Mouse (Mus musculus): ENCODE data around the gene Arl6ip1. TPM values are rescaled to one million over a fixed set of nuclear protein-coding genes. Genes with fewer than 3 reads are reported as not detected.

Arl6ip1 gene
- polyA plus RNA-seq, 1 experiment from 2014 or later: 500 TPM

DNA sequence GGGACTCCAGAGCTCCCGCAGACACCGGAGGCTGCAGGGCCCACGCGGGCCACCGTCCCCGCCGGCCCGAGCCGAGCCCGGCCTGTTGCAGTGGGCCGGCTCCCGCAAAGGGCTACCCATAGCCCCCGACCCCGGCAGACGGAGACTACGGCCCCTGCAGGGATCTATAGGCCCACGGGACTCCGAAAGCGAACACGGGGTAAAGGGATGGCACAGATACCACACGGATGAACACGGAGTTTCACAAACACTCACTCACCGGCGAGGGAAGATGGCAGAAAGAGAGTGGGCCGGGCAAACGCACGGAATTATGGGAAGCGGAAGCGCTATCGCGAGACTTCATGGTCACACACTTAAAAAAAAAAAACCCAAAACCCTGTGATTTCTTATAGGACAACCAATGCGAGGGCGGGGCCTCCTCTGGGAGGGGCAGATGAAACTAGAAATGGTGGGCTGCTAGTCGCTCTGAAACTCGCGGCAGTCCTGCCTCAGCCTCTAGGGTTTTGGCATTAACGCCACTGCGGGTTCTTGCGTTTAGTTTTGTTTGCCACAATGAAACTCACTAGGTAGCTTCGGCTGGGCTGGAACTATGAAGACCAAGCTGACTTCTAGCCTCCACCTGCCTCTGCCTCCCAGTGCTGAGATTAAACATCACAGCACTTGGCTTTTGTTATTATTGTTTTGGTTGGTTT is 13.4 kb downstream of the Arl6ip1 start, which contains the start of gene Rps15a:
TSS of gene Rps15a (minus strand) at position 312 of the 692 bp plus-strand sequence.
- Histone ChIP-seq H3K9me3 (no peaks in the 10 kb centered on the region), H3K27ac (peak within 1 kb of the TSS; percentile 89), H3K4me3 (peak within 1 kb of the TSS; percentile 87), H3K27me3 (no peaks in the 10 kb centered on the region), H3K36me3 (peaks cover 67% of the 10 kb centered on the region), H3K4me2 (peak within 1 kb of the TSS; percentile 62), H3K4me1 (peaks cover 48% of the 10 kb centered on the region), H3K9ac (peak within 1 kb of the TSS; percentile 99)
- WGBS: under 1% methylated on average over 40 of the region's 40 CpGs
- peak; percentile 75 for ATAC-seq (ENCODE audit: borderline replicate concordance, extremely low read depth, low FRiP score, low TSS enrichment)

DNA sequence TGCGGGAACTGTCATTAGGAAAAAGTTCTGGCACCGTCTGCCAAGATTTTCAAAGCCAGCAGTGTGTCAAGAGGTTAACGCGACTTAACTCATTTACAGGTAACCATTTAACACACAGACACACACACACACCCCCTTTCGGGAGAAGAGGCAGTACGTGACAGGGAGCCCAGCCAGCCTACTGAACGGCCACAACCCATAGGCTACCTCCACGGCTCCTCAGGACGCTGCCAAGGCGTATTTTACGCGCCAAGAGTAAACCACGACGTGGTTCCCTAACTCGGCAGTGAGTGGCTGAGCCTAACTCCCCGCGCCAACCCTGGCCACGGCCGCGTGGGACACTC is 14.0 kb downstream of the Arl6ip1 start:
- Histone ChIP-seq H3K9ac (peak overlapping the region; percentile 99), H3K9me3 (no peaks in the 10 kb centered on the region), H3K4me1 (peaks cover 53% of the 10 kb centered on the region), H3K27ac (peak overlapping the region; percentile 89), H3K4me3 (peak overlapping the region; percentile 87), H3K27me3 (no peaks in the 10 kb centered on the region), H3K4me2 (peak overlapping the region; percentile 62), H3K36me3 (peaks cover 65% of the 10 kb centered on the region)
- ATAC-seq (ENCODE audit: borderline replicate concordance, extremely low read depth, low FRiP score, low TSS enrichment): peak; percentile 36
- WGBS: under 1% methylated on average over 20 of the region's 20 CpGs

DNA sequence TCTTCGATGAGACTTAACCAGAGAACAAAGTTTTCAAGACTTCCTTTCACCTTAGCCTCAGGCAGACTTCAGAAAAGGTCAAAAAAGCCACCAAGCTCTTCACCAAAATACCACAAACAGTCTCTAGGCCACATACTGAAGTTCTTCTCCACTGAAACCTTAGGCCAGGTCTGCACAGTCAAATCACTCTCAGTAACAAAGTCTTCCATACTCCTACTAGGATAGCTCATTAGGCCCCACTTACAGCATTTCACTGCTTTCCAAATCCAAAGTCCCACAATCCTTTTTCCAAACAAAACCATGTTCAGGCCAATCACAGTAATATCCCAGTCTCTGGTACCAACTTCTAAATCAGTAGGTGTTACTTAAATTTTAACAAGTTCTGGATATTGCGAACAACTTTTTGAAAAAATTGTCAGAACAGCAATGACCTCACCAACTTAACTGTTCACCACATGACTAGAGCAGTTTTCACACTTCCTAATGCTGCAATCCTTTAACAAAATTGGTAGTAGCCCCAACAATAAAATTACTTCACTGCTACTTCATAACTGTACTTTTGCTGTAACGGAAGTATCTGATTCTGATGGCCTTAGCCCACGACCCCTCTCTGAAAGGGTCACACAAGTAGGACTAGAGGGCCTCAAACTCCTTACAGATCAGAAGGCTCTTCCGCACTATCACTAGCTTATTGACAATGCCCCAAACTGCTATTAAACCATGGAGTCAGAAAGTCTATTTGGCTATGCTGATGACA is 15.7 kb downstream of the Arl6ip1 start:
- Histone ChIP-seq H3K36me3 (peaks cover 67% of the 10 kb centered on the region), H3K27me3 (no peaks in the 10 kb centered on the region), H3K27ac (no peak overlapping the region), H3K4me3 (peak overlapping the region; percentile 87), H3K9me3 (no peaks in the 10 kb centered on the region), H3K9ac (0 out of 2 replicates have a peak overlapping the region, but pooled peaks have one; percentile 99), H3K4me2 (peak overlapping the region; percentile 62), H3K4me1 (peaks cover 43% of the 10 kb centered on the region)
- ATAC-seq (ENCODE audit: borderline replicate concordance, extremely low read depth, low FRiP score, low TSS enrichment): no peak
- 54% methylated on average over 5 of the region's 5 CpGs for WGBS

DNA sequence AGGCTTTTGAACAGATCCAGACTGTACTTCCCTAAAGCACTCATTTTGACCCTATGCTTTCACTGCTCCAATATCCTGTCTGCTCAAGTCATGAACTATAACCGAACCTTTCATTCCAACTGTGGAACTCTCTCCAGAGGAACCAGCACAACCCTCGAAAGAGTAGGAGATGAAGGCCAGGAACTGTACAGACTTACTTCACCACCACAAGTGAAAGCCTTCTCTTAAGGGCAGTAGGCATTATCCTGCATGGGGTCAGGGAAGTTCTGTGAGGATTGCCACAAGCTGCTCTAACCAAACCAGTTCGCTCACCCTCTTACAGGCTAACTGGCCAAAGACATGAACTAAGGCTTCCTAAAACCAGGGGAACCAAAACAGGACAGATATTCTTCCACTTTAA is 18.3 kb downstream of the Arl6ip1 start:
- 68% methylated on average over 3 of the region's 3 CpGs for WGBS
- Histone ChIP-seq H3K9ac (no peak overlapping the region), H3K4me1 (peaks cover 43% of the 10 kb centered on the region), H3K4me3 (no peak overlapping the region), H3K27ac (no peak overlapping the region), H3K27me3 (no peaks in the 10 kb centered on the region), H3K36me3 (peaks cover 82% of the 10 kb centered on the region), H3K4me2 (peak overlapping the region; percentile 62), H3K9me3 (no peaks in the 10 kb centered on the region)
- no peak for ATAC-seq (ENCODE audit: borderline replicate concordance, extremely low read depth, low FRiP score, low TSS enrichment)

DNA sequence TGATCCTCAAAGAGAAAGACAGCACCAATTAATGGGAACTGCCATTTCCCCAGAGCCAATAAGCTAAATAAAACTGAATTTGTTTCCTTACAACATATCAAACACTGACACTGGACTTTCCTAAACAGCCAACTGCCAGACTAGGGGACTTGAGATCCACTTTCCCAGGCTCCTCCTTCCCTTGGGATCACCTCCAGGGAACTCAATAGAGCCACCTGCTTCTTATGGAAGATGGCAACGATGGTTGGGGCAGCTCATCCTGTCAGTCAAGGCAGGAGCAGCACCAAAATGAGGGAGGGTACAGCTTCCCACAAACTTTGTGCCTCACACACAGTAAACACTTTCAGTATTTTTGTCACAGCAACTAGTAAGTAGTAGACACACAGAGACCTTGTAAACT is 21.8 kb downstream of the Arl6ip1 start:
- 67% methylated on average over 1 of the region's 1 CpGs for WGBS
- no peaks in the 10 kb centered on the region for H3K9me3 ChIP-seq
- no peak overlapping the region for H3K4me3 ChIP-seq
- peaks cover 22% of the 10 kb centered on the region for H3K4me1 ChIP-seq
- no peak overlapping the region for H3K27ac ChIP-seq
- ATAC-seq (ENCODE audit: borderline replicate concordance, extremely low read depth, low FRiP score, low TSS enrichment): no peak
- peaks cover 85% of the 10 kb centered on the region for H3K36me3 ChIP-seq
- no peak overlapping the region for H3K9ac ChIP-seq
- no peak overlapping the region for H3K4me2 ChIP-seq
- H3K27me3 ChIP-seq: no peaks in the 10 kb centered on the region

DNA sequence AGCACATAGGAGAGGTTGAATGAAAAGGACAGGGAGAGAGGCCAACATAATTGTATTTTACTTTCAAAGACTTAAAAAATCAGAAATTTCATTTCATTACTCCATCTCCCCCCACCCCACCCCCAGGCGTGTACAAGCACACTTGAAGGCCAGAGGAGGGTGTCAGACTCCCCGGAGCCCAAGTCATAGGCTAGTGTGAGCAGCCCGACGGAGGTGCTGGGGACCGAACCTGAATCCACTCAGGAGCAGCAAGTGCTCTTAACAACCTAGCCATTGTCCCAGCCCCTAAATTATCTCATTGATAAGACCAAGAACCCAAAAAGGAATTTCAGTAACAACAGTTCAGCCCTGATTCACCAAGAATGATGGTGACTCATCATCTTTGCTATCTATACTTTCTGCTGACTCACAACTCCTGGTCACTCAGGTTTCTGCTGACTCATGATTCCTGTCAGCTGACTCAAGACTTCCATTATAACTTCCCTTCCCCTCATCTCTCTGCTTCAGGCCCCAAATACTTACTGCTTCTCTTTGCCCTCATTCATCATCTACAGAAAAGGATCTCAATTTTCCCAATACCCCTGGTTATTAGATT is 24.9 kb downstream of the Arl6ip1 start:
- H3K27ac ChIP-seq: no peak overlapping the region
- no peaks in the 10 kb centered on the region for H3K4me1 ChIP-seq
- peaks cover 55% of the 10 kb centered on the region for H3K36me3 ChIP-seq
- H3K9ac ChIP-seq: no peak overlapping the region
- 57% methylated on average over 5 of the region's 5 CpGs for WGBS
- no peak for ATAC-seq (ENCODE audit: borderline replicate concordance, extremely low read depth, low FRiP score, low TSS enrichment)
- no peak overlapping the region for H3K4me2 ChIP-seq
- H3K27me3 ChIP-seq: no peaks in the 10 kb centered on the region
- no peak overlapping the region for H3K4me3 ChIP-seq
- no peaks in the 10 kb centered on the region for H3K9me3 ChIP-seq

DNA sequence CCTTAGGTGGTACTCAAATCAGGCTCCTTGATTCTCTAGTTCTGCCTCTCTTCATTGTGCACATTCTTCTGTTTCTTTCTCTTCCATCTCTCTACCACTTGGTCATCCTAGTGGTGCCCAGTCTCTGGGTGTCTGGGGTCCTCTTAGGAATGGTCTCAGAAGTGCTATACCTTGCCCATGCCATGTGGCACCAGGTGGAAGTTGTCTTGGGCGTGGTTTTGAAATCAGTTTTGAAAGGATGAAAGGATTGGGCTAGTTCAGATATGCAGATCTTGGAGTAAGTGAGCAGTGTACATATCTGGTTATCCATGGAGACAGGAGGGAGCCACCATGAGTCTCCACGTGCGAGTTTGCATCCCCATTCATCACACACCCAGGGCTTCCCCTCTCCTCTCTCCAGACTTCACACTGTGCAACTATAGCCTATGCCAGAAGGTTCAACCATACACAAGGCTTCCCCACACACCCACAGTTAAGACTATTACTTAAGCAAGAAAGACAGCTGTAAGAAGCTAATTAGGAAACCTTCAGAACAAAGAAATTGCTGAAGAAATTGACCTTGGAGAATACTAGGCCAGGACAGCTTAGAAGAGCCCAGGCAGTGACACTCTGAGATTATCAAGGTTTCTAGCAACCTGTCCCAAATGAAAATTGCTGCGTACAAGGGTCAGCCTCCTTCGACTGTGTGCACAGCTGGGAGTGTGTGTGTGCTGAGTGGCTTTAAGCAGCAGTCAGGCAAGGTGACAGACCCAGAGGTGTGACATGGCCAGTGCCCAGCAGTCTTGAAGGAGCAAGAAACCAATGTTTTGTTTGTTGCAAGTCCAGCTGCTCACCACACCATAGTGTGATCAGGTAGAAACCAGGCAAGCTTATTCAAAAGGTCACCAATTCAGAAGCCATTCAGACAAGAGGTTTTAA is 25.7 kb downstream of the Arl6ip1 start:
- Histone ChIP-seq H3K27me3 (no peaks in the 10 kb centered on the region), H3K36me3 (peaks cover 47% of the 10 kb centered on the region), H3K27ac (no peak overlapping the region), H3K9ac (no peak overlapping the region), H3K4me3 (no peak overlapping the region), H3K9me3 (no peaks in the 10 kb centered on the region), H3K4me1 (no peaks in the 10 kb centered on the region), H3K4me2 (no peak overlapping the region)
- WGBS: 30% methylated on average over 5 of the region's 5 CpGs
- ATAC-seq (ENCODE audit: borderline replicate concordance, extremely low read depth, low FRiP score, low TSS enrichment): peak; percentile 15

DNA sequence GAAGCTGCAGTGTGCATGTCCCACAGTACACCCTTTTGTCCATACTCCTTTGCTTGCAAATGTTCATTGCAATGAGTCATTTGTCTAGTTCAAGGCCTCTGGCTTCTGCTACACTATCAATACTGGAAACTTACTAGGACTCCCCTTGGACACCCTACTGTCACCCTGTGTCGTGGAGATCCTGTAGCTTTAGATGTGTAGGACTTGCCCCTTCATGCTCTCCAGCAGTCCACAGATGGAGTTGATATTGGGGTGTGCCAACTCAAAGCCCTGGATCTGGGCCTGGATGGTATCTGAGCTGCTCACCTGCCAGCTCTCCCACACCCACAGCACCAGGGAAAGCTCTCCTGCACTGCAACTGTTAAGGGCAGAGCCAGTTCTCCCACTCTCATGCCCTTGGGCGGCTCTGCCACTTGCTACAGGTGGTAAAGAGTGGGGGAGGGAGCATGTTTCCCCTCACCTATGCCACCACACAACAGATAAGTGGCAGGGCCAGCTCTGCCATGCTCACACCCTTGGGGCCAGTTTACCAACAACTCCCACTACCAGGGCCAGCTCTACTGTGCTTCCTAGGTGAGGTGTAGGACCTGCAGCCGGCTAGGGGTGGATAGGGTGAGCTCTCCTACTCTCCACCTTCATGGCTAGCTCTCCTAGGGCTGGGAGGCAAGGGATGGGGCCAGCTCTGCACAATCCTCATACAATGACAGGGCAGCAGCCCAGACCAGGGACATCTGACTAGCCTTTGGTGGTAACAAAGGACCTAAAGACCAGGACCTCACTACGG is 26.6 kb downstream of the Arl6ip1 start:
- H3K9ac ChIP-seq: no peak overlapping the region
- ATAC-seq (ENCODE audit: borderline replicate concordance, extremely low read depth, low FRiP score, low TSS enrichment): peak; percentile 33; the same call in 1 of the 2 replicates
- no peaks in the 10 kb centered on the region for H3K9me3 ChIP-seq
- H3K4me3 ChIP-seq: no peak overlapping the region
- H3K27ac ChIP-seq: no peak overlapping the region
- H3K4me1 ChIP-seq: no peaks in the 10 kb centered on the region
- WGBS: 23% methylated on average over 4 of the region's 4 CpGs
- peaks cover 38% of the 10 kb centered on the region for H3K36me3 ChIP-seq
- no peak overlapping the region for H3K4me2 ChIP-seq
- H3K27me3 ChIP-seq: no peaks in the 10 kb centered on the region

DNA sequence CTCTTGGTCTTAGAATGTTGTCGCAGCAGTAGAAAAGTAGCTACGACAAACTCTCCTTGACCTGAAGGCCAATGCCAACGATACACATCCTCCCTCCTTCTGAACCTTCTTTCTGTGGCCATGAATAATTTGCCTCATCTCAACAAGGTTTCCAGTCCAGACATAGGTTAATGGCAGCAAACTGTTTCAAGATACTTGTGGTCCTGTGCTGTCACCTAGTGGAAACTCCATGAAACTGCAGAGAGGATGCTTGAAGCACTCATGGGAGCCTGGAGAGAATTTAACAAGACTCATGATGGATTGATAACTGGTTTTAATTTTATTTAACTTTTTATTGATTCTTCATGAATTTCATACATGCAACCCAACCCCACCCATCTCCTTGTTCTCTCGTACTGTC is 27.2 kb downstream of the Arl6ip1 start:
- Histone ChIP-seq H3K9me3 (no peaks in the 10 kb centered on the region), H3K4me3 (no peak overlapping the region), H3K27me3 (no peaks in the 10 kb centered on the region), H3K9ac (no peak overlapping the region), H3K4me1 (no peaks in the 10 kb centered on the region), H3K4me2 (no peak overlapping the region), H3K36me3 (peaks cover 32% of the 10 kb centered on the region), H3K27ac (no peak overlapping the region)
- no peak for ATAC-seq (ENCODE audit: borderline replicate concordance, extremely low read depth, low FRiP score, low TSS enrichment)
- 45% methylated on average over 4 of the region's 4 CpGs for WGBS

DNA sequence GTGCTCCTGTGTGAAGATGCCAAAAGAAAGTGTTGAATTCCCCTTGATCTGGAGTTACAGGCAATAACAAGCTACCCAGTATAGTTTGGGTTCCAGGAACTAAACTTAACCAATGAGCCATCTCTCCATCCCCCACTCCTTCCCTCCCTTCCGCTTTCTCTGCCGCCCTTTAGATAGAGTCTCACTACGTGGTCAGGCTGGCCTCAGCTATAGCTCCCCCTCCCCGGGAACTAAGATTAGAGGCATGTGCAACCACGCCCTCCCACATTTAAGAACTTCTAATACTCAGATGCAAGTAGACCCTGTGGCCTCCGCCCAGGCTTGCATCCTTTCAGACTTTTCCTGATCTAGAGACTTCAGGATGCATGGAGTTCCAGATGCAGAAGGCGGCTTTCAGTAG is 31.8 kb downstream of the Arl6ip1 start:
- H3K4me2 ChIP-seq: no peak overlapping the region
- no peaks in the 10 kb centered on the region for H3K4me1 ChIP-seq
- 59% methylated on average over 7 of the region's 7 CpGs for WGBS
- no peak overlapping the region for H3K9ac ChIP-seq
- ATAC-seq (ENCODE audit: borderline replicate concordance, extremely low read depth, low FRiP score, low TSS enrichment): no peak
- no peak overlapping the region for H3K27ac ChIP-seq
- H3K36me3 ChIP-seq: no peaks in the 10 kb centered on the region
- no peaks in the 10 kb centered on the region for H3K9me3 ChIP-seq
- no peak overlapping the region for H3K4me3 ChIP-seq
- H3K27me3 ChIP-seq: no peaks in the 10 kb centered on the region

DNA sequence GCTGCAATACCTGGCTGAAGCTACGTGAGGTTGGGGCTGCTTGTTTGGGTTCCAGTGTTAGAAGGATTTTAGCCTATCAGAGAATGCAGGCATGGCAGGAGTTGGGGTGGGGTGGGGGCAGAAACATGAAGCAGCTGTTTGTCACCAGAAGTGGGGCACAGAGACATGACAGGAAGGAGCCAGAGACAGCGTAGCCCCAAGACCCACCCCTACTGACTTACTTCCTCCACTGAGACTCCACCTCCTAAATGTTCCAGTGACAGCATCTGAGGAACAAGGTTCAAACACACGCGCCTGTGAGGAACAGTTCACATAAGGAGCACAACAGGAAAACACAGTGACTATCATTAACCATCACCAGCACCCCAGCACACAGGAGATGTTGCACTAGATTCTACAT is 49.5 kb downstream of the Arl6ip1 start:
- ATAC-seq (ENCODE audit: borderline replicate concordance, extremely low read depth, low FRiP score, low TSS enrichment): no peak
- Histone ChIP-seq H3K27ac (no peak overlapping the region), H3K27me3 (no peaks in the 10 kb centered on the region), H3K4me2 (no peak overlapping the region), H3K9me3 (no peaks in the 10 kb centered on the region), H3K4me1 (no peaks in the 10 kb centered on the region), H3K4me3 (no peak overlapping the region), H3K36me3 (no peaks in the 10 kb centered on the region), H3K9ac (no peak overlapping the region)
- WGBS: 72% methylated on average over 4 of the region's 4 CpGs
